Mouse (Mus musculus) liver, embryonic 14.5 days (tissue): Measurements from ENCODE around the gene Clybl.

ENCODE experiments used
- CTCF ChIP-seq: IDR thresholded peaks from 2 replicates; pipeline ENCODE4 v1.5.1; 2016; ENCODE audit warnings: antibody characterized with exemption, low read depth, control low read depth
- EP300 ChIP-seq: IDR thresholded peaks from 2 replicates; pipeline ENCODE4 v1.6.1; 2016; ENCODE audit warnings: antibody characterized with exemption, low read depth

DNA sequence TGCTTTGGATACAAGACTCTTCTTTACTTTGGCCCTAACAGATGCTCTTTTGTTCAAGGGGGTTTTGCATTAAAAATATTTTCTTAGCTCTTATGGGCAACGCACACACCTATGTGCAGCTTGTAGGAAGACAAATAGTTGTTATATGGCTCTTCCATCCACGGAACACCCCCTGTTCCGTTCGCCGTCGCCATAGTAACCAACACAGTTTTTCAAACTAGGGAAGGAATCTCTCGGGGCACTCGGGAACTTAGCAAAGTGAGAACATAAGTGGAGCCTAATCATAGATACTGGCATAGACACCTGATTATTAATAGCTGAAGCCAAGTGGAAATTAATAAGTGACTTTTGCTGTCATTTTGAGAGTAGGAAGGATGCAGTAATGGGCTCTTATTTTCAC is 123.6 kb downstream of the Clybl start:
- TF ChIP-seq CTCF (no peak), EP300 (no peak)
